Mouse (Mus musculus): ENCODE measurements around the gene Zfp207. TPM values are rescaled to one million over a fixed set of nuclear protein-coding genes. Genes with fewer than 3 reads are reported as not detected.
A peak's percentile ranks its signal among the peaks of the same experiment; 100 is the strongest.

Zfp207 gene
- total and polyA plus RNA-seq, 3 experiments = 137 to 296 (median 231) TPM

- no peaks in the 10 kb centered on the region for H3K79me2 ChIP-seq (replicated peaks; ENCODE audit: control insufficient read depth, extremely low read depth, insufficient read depth, poor library complexity, severe bottlenecking)
- peaks cover 31% of the 10 kb centered on the region for H3K27me3 ChIP-seq (replicated peaks)
- H3K4me1 ChIP-seq (ENCODE audit: control insufficient read depth in 1 of 2, insufficient read depth in 2 of 2) = peaks cover 18 to 26% of the 10 kb centered on the region in 2 experiments
- TF ChIP-seq SMC3 (IDR thresholded peaks at IDR 0.05; ENCODE audit: low read depth, low read length) (no peak), ETS1 (conservative IDR thresholded peaks at IDR 0.05; ENCODE audit: low read depth, low read length) (0 out of 2 replicates have a peak, but pooled peaks have one; percentile 27), PAX5 (IDR thresholded peaks at IDR 0.05; ENCODE audit: low read length) (no peak)
- no peak overlapping the region for H3K27ac ChIP-seq (ENCODE audit: insufficient read depth, low read depth)
- peak overlapping the region; percentile 53; the same call in 1 of the 2 replicates for H3K4me2 ChIP-seq (ENCODE audit: insufficient read depth, low read depth, poor library complexity, severe bottlenecking)
- H3K9me3 ChIP-seq (replicated peaks; ENCODE audit: low read length) = no peaks in the 10 kb centered on the region
- peak; percentile 34 for DNase-seq (ENCODE audit: extremely low read depth)
- H3K36me3 ChIP-seq (replicated peaks in 1 of 2; ENCODE audit: control insufficient read depth in 1 of 2, insufficient read depth in 1 of 2, low read length in 1 of 2) = no peaks in the 10 kb centered on the region
- no peak overlapping the region for H3K4me3 ChIP-seq (replicated peaks in 1 of 3; ENCODE audit: low read depth in 2 of 3, low read length in 2 of 3, poor library complexity in 1 of 3)
- dilution Hi-C loops (cut with MboI; ENCODE audit: extremely low pct_ligation_motif_present, extremely low pct_unique_long_range_greater_than_20kb, low sequenced_read_pairs) (no loop called here), in situ Hi-C loops (cut with MboI; ENCODE audit: low pct_ligation_motif_present, low pct_unique_long_range_greater_than_20kb, low sequenced_read_pairs) (loop anchor here (5.0 kb wide), 1 partner anchor 38 kb away; no protein-coding TSS in a partner anchor)
- H3K9ac ChIP-seq (ENCODE audit: insufficient read depth, low read depth) = no peak overlapping the region
Measured at GRCm38 (mm10) chr11:80335609-80336350, 47.3 kb upstream of the Zfp207 start.

GRCm38 (mm10) chr11:80336351-80336730, 46.7 kb upstream of the Zfp207 start:
- Histone ChIP-seq H3K4me2 (ENCODE audit: insufficient read depth, low read depth, poor library complexity, severe bottlenecking) (no peak overlapping the region), H3K27me3 (replicated peaks) (peaks cover 28% of the 10 kb centered on the region), H3K4me1 (ENCODE audit: control insufficient read depth in 1 of 2, insufficient read depth in 2 of 2) (peaks cover 18 to 26% of the 10 kb centered on the region in 2 experiments), H3K79me2 (replicated peaks; ENCODE audit: control insufficient read depth, extremely low read depth, insufficient read depth, poor library complexity, severe bottlenecking) (no peaks in the 10 kb centered on the region), H3K27ac (ENCODE audit: insufficient read depth, low read depth) (no peak overlapping the region), H3K36me3 (replicated peaks in 1 of 2; ENCODE audit: control insufficient read depth in 1 of 2, insufficient read depth in 1 of 2, low read length in 1 of 2) (no peaks in the 10 kb centered on the region), H3K9ac (ENCODE audit: insufficient read depth, low read depth) (no peak overlapping the region), H3K9me3 (replicated peaks; ENCODE audit: low read length) (no peaks in the 10 kb centered on the region), H3K4me3 (replicated peaks in 1 of 3; ENCODE audit: low read depth in 2 of 3, low read length in 2 of 3, poor library complexity in 1 of 3) (no peak overlapping the region)
- DNase-seq (ENCODE audit: extremely low read depth) = no peak
- dilution Hi-C loops (cut with MboI; ENCODE audit: extremely low pct_ligation_motif_present, extremely low pct_unique_long_range_greater_than_20kb, low sequenced_read_pairs) (no loop called here), in situ Hi-C loops (cut with MboI; ENCODE audit: low pct_ligation_motif_present, low pct_unique_long_range_greater_than_20kb, low sequenced_read_pairs) (loop anchor here (5.0 kb wide), 1 partner anchor 39 kb away; no protein-coding TSS in a partner anchor)
- TF ChIP-seq CTCF (conservative IDR thresholded peaks at IDR 0.05 in 1 of 2, IDR thresholded peaks at IDR 0.05 in 1 of 2; ENCODE audit: low read depth in 2 of 2, low read length in 2 of 2) = no peak
- no peak for TF ChIP-seq RAD21 (IDR thresholded peaks at IDR 0.05; ENCODE audit: low read depth, low read length)
- TF ChIP-seq UBTF (IDR thresholded peaks at IDR 0.05; ENCODE audit: low read depth, low read length) = no peak
- TF ChIP-seq ETS1 (conservative IDR thresholded peaks at IDR 0.05; ENCODE audit: low read depth, low read length) = no peak
- TF ChIP-seq USF2 (conservative IDR thresholded peaks at IDR 0.05; ENCODE audit: low read depth, low read length) = no peak
- TF ChIP-seq POLR2AphosphoS2 (IDR thresholded peaks at IDR 0.05; ENCODE audit: low read depth, low read length) = no peak
- no peak for TF ChIP-seq JUN (IDR thresholded peaks at IDR 0.05; ENCODE audit: insufficient read depth, low read depth, low read length)
- no peak for TF ChIP-seq POLR2A (IDR thresholded peaks at IDR 0.05; ENCODE audit: low read depth, low read length)
- TF ChIP-seq GABPA (IDR thresholded peaks at IDR 0.05; ENCODE audit: insufficient replicate concordance, low read depth, low read length) = no peak
- TF ChIP-seq TCF12 (IDR thresholded peaks at IDR 0.05; ENCODE audit: low read depth, low read length) = no peak
- no peak for TF ChIP-seq ZKSCAN1 (IDR thresholded peaks at IDR 0.05; ENCODE audit: borderline replicate concordance, low read depth, low read length)
- no peak for TF ChIP-seq ZMIZ1 (IDR thresholded peaks at IDR 0.05; ENCODE audit: low read depth, low read length)
